Mouse (Mus musculus) liver, adult 2 months (tissue): ENCODE data around the gene Ppa1. TPM values are rescaled to one million over a fixed set of nuclear protein-coding genes. Genes with fewer than 3 reads are reported as not detected.
A peak's percentile ranks its signal among the peaks of the same experiment; 100 is the strongest.

Experiments
- DNase-seq: peaks from one replicate; pipeline ENCODE4 v3.0.0-alpha.2; 2011; ENCODE audit warnings: low read depth, low spot score; ENCODE audit errors: extremely low read depth
- H3K27ac ChIP-seq: fragments of 200-500 bp; replicated peaks from 2 replicates; pipeline ENCODE4 v1.5.1; 2012; ENCODE audit warnings: low read depth, mild to moderate bottlenecking, control low read depth, inconsistent platforms, low read length; ENCODE audit not compliant: insufficient read depth
- H3K27me3 ChIP-seq: fragments of 200-500 bp; 2 replicates; pipeline ENCODE4 v1.6.1; 2012; ENCODE audit warnings: mild to moderate bottlenecking, moderate library complexity, low read length, inconsistent platforms; ENCODE audit not compliant: control insufficient read depth, insufficient read depth
- H3K36me3 ChIP-seq: fragments of 200-500 bp; 2 replicates; pipeline ENCODE4 v1.6.1; 2012; ENCODE audit warnings: low read length, inconsistent platforms; ENCODE audit not compliant: control insufficient read depth, insufficient read depth
- H3K4me1 ChIP-seq: fragments of 200-500 bp; 2 replicates; pipeline ENCODE4 v1.6.1; 2011; ENCODE audit warnings: low read length; ENCODE audit not compliant: control insufficient read depth, insufficient read depth
- H3K4me3 ChIP-seq: fragments of 200-500 bp; 2 replicates; pipeline ENCODE4 v1.5.1; 2011; ENCODE audit warnings: low read depth, mild to moderate bottlenecking, control low read depth, low read length, moderate library complexity; ENCODE audit not compliant: insufficient read depth
- H3K79me2 ChIP-seq: fragments of 200-500 bp; 2 replicates; pipeline ENCODE4 v1.6.1; 2012; ENCODE audit warnings: inconsistent platforms, mild to moderate bottlenecking, low read length, moderate library complexity; ENCODE audit not compliant: control insufficient read depth, insufficient read depth
- H3K9ac ChIP-seq: fragments of 200-500 bp; 2 replicates; pipeline ENCODE4 v1.6.1; 2012; ENCODE audit warnings: low read depth, mild to moderate bottlenecking, control low read depth, inconsistent platforms, low read length
- CTCF ChIP-seq: fragments of 200-500 bp; IDR thresholded peaks from 2 replicates; pipeline ENCODE4 v1.5.1; 2011; ENCODE audit warnings: low read depth, low read length, control low read depth
- POLR2A ChIP-seq: fragments of 200-500 bp; IDR thresholded peaks from 2 replicates; pipeline ENCODE4 v1.6.1; 2011; ENCODE audit warnings: low read length, control low read depth; ENCODE audit not compliant: insufficient read depth; ENCODE audit errors: extremely low read depth
- WGBS: fragments of 180-500 bp; shearing (Covaris S2); methylation state at CpG from one replicate; pipeline ENCODE4 v1.1.7; 2018; 5-methylcytosine and 5-hydroxymethylcytosine counted together
- polyA plus RNA-seq: library from polyadenylated mRNA; depleted of rRNA; stranded (reverse); fragments of >200 nt; gene quantifications from 2 replicates; pipeline ENCODE4 v1.2.3, GENCODE M21; 2012; rRNA removed
- total RNA-seq: library from RNA; depleted of rRNA; stranded (reverse); fragments of >200 nt; gene quantifications from 2 replicates; pipeline ENCODE4 v1.2.3, GENCODE M21; 2014; rRNA removed

The Ppa1 gene
- total and polyA plus RNA-seq, 2 experiments: 92.3 to 279 TPM

- Histone ChIP-seq H3K79me2 (0 out of 2 replicates have a peak, but pooled peaks cover 8% of the 10 kb centered on the region), H3K27ac (peak overlapping the region; percentile 90), H3K4me1 (peaks cover 12% of the 10 kb centered on the region), H3K4me3 (peak overlapping the region; percentile 87; the same call in 1 of the 2 replicates), H3K9ac (peak overlapping the region; percentile 84), H3K27me3 (no peaks in the 10 kb centered on the region), H3K36me3 (no peaks in the 10 kb centered on the region)
- TF ChIP-seq CTCF (no peak), POLR2A (no peak)
- 36% methylated on average over 7 of the region's 7 CpGs for WGBS
- peak; percentile 89 for DNase-seq
Measured at GRCm38 (mm10) chr10:61715996-61716864, 67.9 kb downstream of the Ppa1 start.

DNA sequence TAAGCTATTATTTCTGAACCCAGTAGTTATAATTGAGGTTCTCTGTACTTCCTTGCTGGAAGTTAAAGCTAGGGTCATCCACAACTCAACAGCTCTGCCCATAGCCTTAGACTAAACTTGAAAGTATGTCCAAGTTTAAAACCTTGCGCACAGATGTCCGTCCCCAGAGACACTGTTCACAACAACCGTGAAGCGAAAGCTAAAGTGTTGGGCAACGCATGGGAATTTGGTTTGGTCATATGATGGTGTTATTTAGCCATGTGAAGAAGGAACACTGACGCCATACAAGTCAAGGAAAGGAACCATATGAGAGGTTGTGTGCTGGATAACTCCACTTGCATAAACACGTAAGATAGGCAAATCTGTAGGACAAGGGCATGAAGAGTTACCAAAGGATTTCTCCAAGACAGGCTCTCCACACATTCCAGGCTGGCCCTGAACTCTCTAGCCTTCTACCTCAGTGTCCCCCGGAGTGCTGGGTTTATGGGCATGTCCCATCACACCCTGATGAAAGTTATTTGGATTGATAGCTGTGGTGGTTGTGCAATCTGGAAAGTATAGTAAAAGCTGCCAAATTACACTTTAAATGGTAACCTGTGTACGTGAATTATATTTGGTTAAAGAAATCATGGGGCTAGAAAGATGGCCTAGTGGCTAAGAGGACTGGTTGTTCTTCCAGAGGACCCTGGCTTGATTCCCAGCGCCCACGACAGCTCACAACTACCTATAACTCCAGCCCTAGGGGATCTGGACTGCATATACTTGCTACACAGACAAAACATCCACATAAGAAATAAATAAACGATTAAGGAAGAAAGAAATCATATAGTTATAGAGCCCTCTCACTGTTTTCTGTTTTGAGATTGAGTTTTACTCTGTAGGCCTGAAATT lies 69.3 kb downstream of the Ppa1 start:
- Histone ChIP-seq H3K27ac (peak overlapping the region; percentile 35), H3K36me3 (no peaks in the 10 kb centered on the region), H3K4me3 (no peak overlapping the region), H3K79me2 (0 out of 2 replicates have a peak, but pooled peaks cover 8% of the 10 kb centered on the region), H3K9ac (no peak overlapping the region), H3K27me3 (no peaks in the 10 kb centered on the region), H3K4me1 (peaks cover 16% of the 10 kb centered on the region)
- peak; percentile 94 for DNase-seq
- no peak for TF ChIP-seq CTCF
- no peak for TF ChIP-seq POLR2A
- WGBS: 59% methylated on average over 12 of the region's 12 CpGs

- 62% methylated on average over 7 of the region's 7 CpGs for WGBS
- Histone ChIP-seq H3K36me3 (no peaks in the 10 kb centered on the region), H3K79me2 (0 out of 2 replicates have a peak, but pooled peaks cover 8% of the 10 kb centered on the region), H3K27me3 (no peaks in the 10 kb centered on the region), H3K9ac (no peak overlapping the region), H3K4me3 (no peak overlapping the region), H3K27ac (no peak overlapping the region), H3K4me1 (peaks cover 16% of the 10 kb centered on the region)
- TF ChIP-seq CTCF: no peak
- TF ChIP-seq POLR2A: no peak
- DNase-seq: peak; percentile 67
Measured at GRCm38 (mm10) chr10:61720331-61720730, 72.0 kb downstream of the Ppa1 start.

DNA sequence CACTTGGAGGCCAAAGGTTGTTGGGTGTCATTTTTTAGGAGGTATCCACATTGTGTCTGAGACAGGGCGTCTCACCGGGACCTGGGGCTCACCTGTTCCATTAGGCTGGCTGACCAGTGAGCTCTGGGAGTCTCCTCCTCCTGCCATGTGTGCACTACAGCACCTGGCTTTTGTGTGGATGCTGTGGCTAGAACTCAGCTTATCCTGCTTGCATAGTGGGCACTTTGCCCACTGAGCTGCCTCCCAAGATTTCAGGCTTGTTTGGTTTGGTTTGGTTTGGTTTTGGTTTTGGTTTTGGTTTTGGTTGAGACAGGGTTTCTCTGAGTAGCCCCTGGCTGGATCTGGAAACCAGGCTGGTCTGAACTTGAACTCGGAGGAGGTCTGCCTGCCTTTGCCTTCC lies 73.9 kb downstream of the Ppa1 start:
- 45% methylated on average over 3 of the region's 3 CpGs for WGBS

GRCm38 (mm10) chr10:61723271-61723670 lies 74.9 kb downstream of the Ppa1 start:
- 61% methylated on average over 6 of the region's 6 CpGs for WGBS
- no peak for TF ChIP-seq POLR2A
- no peak for TF ChIP-seq CTCF
- Histone ChIP-seq H3K4me3 (no peak overlapping the region), H3K79me2 (0 out of 2 replicates have a peak, but pooled peaks cover 8% of the 10 kb centered on the region), H3K9ac (no peak overlapping the region), H3K4me1 (peaks cover 6% of the 10 kb centered on the region), H3K36me3 (peaks cover 4% of the 10 kb centered on the region), H3K27ac (no peak overlapping the region), H3K27me3 (no peaks in the 10 kb centered on the region)
- DNase-seq: peak; percentile 49

More for the DNA sequence above, 73.9 kb downstream of the Ppa1 start:
- Histone ChIP-seq H3K4me1 (peaks cover 9% of the 10 kb centered on the region), H3K27me3 (no peaks in the 10 kb centered on the region), H3K9ac (no peak overlapping the region), H3K27ac (peak overlapping the region; percentile 45; the same call in 1 of the 2 replicates), H3K4me3 (no peak overlapping the region), H3K79me2 (0 out of 2 replicates have a peak, but pooled peaks cover 8% of the 10 kb centered on the region), H3K36me3 (no peaks in the 10 kb centered on the region)
- peak; percentile 68 for DNase-seq
- TF ChIP-seq POLR2A: no peak
- no peak for TF ChIP-seq CTCF

Other genes starting within 250 kb of the Ppa1 start
- 0.18 and 0.27 TPM in 2 replicates for gene Nodal, start 230.6 kb upstream of the Ppa1 start, total RNA-seq
- 0.06 and 0.17 TPM in 2 replicates for gene Nodal, start 230.6 kb upstream of the Ppa1 start, polyA plus RNA-seq
- gene Eif4ebp2, start 195.9 kb upstream of the Ppa1 start, total RNA-seq: 28.2 and 51.6 TPM in 2 replicates
- 117 and 136 TPM in 2 replicates for gene Eif4ebp2, start 195.9 kb upstream of the Ppa1 start, polyA plus RNA-seq
- 2.3 and 2.4 TPM in 2 replicates for gene Lrrc20, start 172.8 kb upstream of the Ppa1 start, total RNA-seq
- gene Lrrc20, start 172.8 kb upstream of the Ppa1 start, polyA plus RNA-seq: 4.8 and 5.4 TPM in 2 replicates
- gene Npffr1, start 53.1 kb upstream of the Ppa1 start, total RNA-seq: not detected in 2 replicates
- gene Npffr1, start 53.1 kb upstream of the Ppa1 start, polyA plus RNA-seq: not detected in 2 replicates
- gene Sar1a, start 31.7 kb downstream of the Ppa1 start, total RNA-seq: 73.0 and 76.2 TPM in 2 replicates
- gene Sar1a, start 31.7 kb downstream of the Ppa1 start, polyA plus RNA-seq: 44.9 and 53.2 TPM in 2 replicates
- 26.8 and 31.3 TPM in 2 replicates for gene Tysnd1, start 47.0 kb downstream of the Ppa1 start, total RNA-seq
- 111 and 123 TPM in 2 replicates for gene Tysnd1, start 47.0 kb downstream of the Ppa1 start, polyA plus RNA-seq
- gene Aifm2, start 66.7 kb downstream of the Ppa1 start, total RNA-seq: 19.8 and 22.4 TPM in 2 replicates
- 19.3 and 23.2 TPM in 2 replicates for gene Aifm2, start 66.7 kb downstream of the Ppa1 start, polyA plus RNA-seq
- gene H2afy2, start 135.6 kb downstream of the Ppa1 start, total RNA-seq: 0.67 and 0.74 TPM in 2 replicates
- gene H2afy2, start 135.6 kb downstream of the Ppa1 start, polyA plus RNA-seq: 0.21 and 0.40 TPM in 2 replicates